Mouse (Mus musculus): Measurements from ENCODE around the gene Tpm4. TPM values are rescaled to one million over a fixed set of nuclear protein-coding genes. Genes with fewer than 3 reads are reported as not detected.
A peak's percentile ranks its signal among the peaks of the same experiment; 100 is the strongest.

Gene Tpm4
- polyA plus RNA-seq, 1 experiment from 2014 or later, result 538 TPM

DNA sequence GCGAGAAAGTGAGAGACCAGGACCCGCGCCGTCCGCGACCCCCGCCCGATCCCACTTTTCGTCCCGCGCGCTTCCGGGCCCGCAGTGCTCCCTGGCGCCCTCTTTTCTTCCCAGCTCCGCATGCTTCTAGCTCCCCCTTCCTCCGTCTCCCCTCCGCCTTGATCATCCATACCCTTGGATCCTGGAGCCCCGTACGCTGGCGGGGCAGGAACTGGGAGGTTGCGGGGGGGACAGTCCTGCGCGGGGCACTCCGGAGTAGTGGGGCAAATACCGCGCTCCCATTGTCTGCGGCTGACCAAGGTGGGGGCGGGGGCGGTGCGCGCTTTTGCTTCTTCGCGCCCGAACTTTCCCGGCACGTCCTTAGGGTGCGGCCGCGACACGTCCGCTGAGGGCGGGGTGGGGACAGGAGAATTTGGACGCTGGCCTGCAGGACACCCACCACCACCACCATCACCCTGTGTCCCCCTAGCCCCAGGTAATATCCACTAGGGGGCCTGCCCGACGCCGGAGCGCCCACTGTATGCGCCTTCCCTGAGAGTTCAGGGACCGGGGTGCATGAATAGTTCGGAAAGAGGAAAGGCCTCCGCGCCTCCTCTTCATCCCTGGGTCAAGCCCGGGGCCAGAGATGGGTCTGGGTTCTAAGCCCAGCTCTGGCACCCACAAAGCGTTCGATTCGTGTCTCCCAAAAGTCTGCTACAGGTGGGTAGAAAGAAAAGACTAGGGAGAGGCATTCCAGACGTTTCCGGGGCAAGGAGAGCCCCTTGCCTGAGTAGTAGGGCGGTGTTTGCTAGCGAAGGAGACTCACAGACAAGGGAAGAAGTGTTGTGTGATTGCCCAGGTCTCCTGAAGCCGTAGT, 899 bp downstream of the Tpm4 start:
- Histone ChIP-seq H3K9ac (ENCODE audit: low read depth, low read length) (peak overlapping the region; percentile 99), H3K9me3 (ENCODE audit: control insufficient read depth, low read length) (no peaks in the 10 kb centered on the region), H3K27me3 (replicated peaks; ENCODE audit: control insufficient read depth, insufficient read depth, low read length) (no peaks in the 10 kb centered on the region), H3K27ac (ENCODE audit: low read length) (peak overlapping the region; percentile 100), H3K4me2 (ENCODE audit: low read depth, low read length) (peak overlapping the region; percentile 75), H3K4me1 (ENCODE audit: control insufficient read depth, insufficient read depth, low read length) (peaks cover 21% of the 10 kb centered on the region), H3K36me3 (ENCODE audit: control insufficient read depth, insufficient read depth, low read length) (peaks cover 7% of the 10 kb centered on the region; the same call in 1 of the 2 replicates), H3K4me3 (ENCODE audit: low read length) (peak overlapping the region; percentile 88)
- peak; percentile 70 for ATAC-seq
- under 1% methylated on average over 62 of the region's 62 CpGs for WGBS

DNA sequence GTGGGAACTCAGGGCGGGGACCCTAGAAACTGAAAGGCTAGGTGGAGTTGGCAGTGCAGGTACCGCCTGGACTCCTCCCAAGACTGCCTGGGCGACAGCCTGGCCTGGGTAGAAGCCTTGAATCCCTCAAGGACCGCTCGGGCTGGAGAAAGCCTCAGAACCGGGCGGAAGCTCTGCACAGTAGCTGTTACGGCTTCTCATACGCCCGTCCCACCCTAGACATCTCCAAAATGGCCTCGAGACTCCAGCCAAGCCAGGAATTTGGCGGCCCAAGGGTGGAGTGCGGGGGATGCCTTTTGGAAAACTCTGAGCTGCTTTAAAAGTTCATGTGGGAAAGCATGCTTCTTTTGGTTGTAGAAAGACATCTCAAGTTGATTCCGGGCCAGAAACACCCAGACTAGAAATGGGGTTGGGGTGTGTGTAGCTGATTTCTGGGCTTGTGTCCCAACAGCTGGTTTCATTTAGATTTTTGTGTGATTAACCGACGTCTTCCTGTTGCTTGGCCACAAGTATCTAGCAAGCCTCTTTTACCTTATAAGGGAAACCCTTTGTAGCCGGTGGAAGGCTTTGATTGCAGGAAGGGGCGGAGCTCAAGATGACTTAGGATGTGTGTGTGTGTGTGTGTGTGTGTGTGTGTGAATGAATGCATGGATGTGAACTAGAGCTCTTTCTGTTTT, 1.7 kb downstream of the Tpm4 start:
- Histone ChIP-seq H3K9ac (ENCODE audit: low read depth, low read length) (peak overlapping the region; percentile 99), H3K4me3 (ENCODE audit: low read length) (peak overlapping the region; percentile 88), H3K9me3 (ENCODE audit: control insufficient read depth, low read length) (no peaks in the 10 kb centered on the region), H3K36me3 (ENCODE audit: control insufficient read depth, insufficient read depth, low read length) (peaks cover 10% of the 10 kb centered on the region; the same call in 1 of the 2 replicates), H3K27me3 (replicated peaks; ENCODE audit: control insufficient read depth, insufficient read depth, low read length) (no peaks in the 10 kb centered on the region), H3K4me1 (ENCODE audit: control insufficient read depth, insufficient read depth, low read length) (peaks cover 21% of the 10 kb centered on the region), H3K27ac (ENCODE audit: low read length) (peak overlapping the region; percentile 100), H3K4me2 (ENCODE audit: low read depth, low read length) (peak overlapping the region; percentile 75)
- under 1% methylated on average over 18 of the region's 18 CpGs for WGBS
- peak; percentile 57 for ATAC-seq

- no peak overlapping the region for H3K9ac ChIP-seq (ENCODE audit: low read depth, low read length)
- no peak for ATAC-seq
- peak overlapping the region; percentile 88 for H3K4me3 ChIP-seq (ENCODE audit: low read length)
- 78% methylated on average over 2 of the region's 2 CpGs for WGBS
- no peaks in the 10 kb centered on the region for H3K9me3 ChIP-seq (ENCODE audit: control insufficient read depth, low read length)
- no peaks in the 10 kb centered on the region for H3K27me3 ChIP-seq (replicated peaks; ENCODE audit: control insufficient read depth, insufficient read depth, low read length)
- H3K27ac ChIP-seq (ENCODE audit: low read length), result no peak overlapping the region; the same call in 1 of the 2 replicates
- peaks cover 21% of the 10 kb centered on the region for H3K4me1 ChIP-seq (ENCODE audit: control insufficient read depth, insufficient read depth, low read length)
- peak overlapping the region; percentile 75 for H3K4me2 ChIP-seq (ENCODE audit: low read depth, low read length)
- H3K36me3 ChIP-seq (ENCODE audit: control insufficient read depth, insufficient read depth, low read length), result peaks cover 16% of the 10 kb centered on the region
Observed at GRCm38 (mm10) chr8:72137431-72137830, 2.7 kb downstream of the Tpm4 start.

GRCm38 (mm10) chr8:72138456-72138855, 3.7 kb downstream of the Tpm4 start:
- WGBS, result 93% methylated on average over 5 of the region's 5 CpGs
- no peaks in the 10 kb centered on the region for H3K27me3 ChIP-seq (replicated peaks; ENCODE audit: control insufficient read depth, insufficient read depth, low read length)
- no peak overlapping the region for H3K4me2 ChIP-seq (ENCODE audit: low read depth, low read length)
- H3K9ac ChIP-seq (ENCODE audit: low read depth, low read length), result no peak overlapping the region
- no peaks in the 10 kb centered on the region for H3K9me3 ChIP-seq (ENCODE audit: control insufficient read depth, low read length)
- no peak overlapping the region for H3K27ac ChIP-seq (ENCODE audit: low read length)
- H3K36me3 ChIP-seq (ENCODE audit: control insufficient read depth, insufficient read depth, low read length), result peaks cover 24% of the 10 kb centered on the region
- no peak overlapping the region for H3K4me3 ChIP-seq (ENCODE audit: low read length)
- no peak for ATAC-seq
- H3K4me1 ChIP-seq (ENCODE audit: control insufficient read depth, insufficient read depth, low read length), result peaks cover 18% of the 10 kb centered on the region

- no peak overlapping the region for H3K9ac ChIP-seq (ENCODE audit: low read depth, low read length)
- H3K27ac ChIP-seq (ENCODE audit: low read length), result no peak overlapping the region
- peaks cover 15% of the 10 kb centered on the region for H3K4me1 ChIP-seq (ENCODE audit: control insufficient read depth, insufficient read depth, low read length)
- no peak for ATAC-seq
- H3K4me3 ChIP-seq (ENCODE audit: low read length), result no peak overlapping the region
- WGBS, result 91% methylated on average over 13 of the region's 13 CpGs
- no peaks in the 10 kb centered on the region for H3K9me3 ChIP-seq (ENCODE audit: control insufficient read depth, low read length)
- H3K36me3 ChIP-seq (ENCODE audit: control insufficient read depth, insufficient read depth, low read length), result peaks cover 57% of the 10 kb centered on the region
- no peak overlapping the region for H3K4me2 ChIP-seq (ENCODE audit: low read depth, low read length)
- H3K27me3 ChIP-seq (replicated peaks; ENCODE audit: control insufficient read depth, insufficient read depth, low read length), result no peaks in the 10 kb centered on the region
Observed at GRCm38 (mm10) chr8:72143256-72143824, 8.6 kb downstream of the Tpm4 start.

GRCm38 (mm10) chr8:72144345-72144975, 9.7 kb downstream of the Tpm4 start:
- Histone ChIP-seq H3K4me3 (ENCODE audit: low read length) (no peak overlapping the region), H3K4me2 (ENCODE audit: low read depth, low read length) (no peak overlapping the region), H3K9me3 (ENCODE audit: control insufficient read depth, low read length) (no peaks in the 10 kb centered on the region), H3K27me3 (replicated peaks; ENCODE audit: control insufficient read depth, insufficient read depth, low read length) (no peaks in the 10 kb centered on the region), H3K4me1 (ENCODE audit: control insufficient read depth, insufficient read depth, low read length) (peaks cover 15% of the 10 kb centered on the region), H3K36me3 (ENCODE audit: control insufficient read depth, insufficient read depth, low read length) (peaks cover 57% of the 10 kb centered on the region), H3K9ac (ENCODE audit: low read depth, low read length) (no peak overlapping the region), H3K27ac (ENCODE audit: low read length) (no peak overlapping the region)
- 91% methylated on average over 5 of the region's 5 CpGs for WGBS
- ATAC-seq, result no peak

GRCm38 (mm10) chr8:72145511-72145910, 10.7 kb downstream of the Tpm4 start:
- ATAC-seq, result no peak
- H3K27ac ChIP-seq (ENCODE audit: low read length), result no peak overlapping the region
- 82% methylated on average over 3 of the region's 3 CpGs for WGBS

GRCm38 (mm10) chr8:72146056-72146455, 11.3 kb downstream of the Tpm4 start:
- Histone ChIP-seq H3K9ac (ENCODE audit: low read depth, low read length) (no peak overlapping the region), H3K27me3 (replicated peaks; ENCODE audit: control insufficient read depth, insufficient read depth, low read length) (no peaks in the 10 kb centered on the region), H3K27ac (ENCODE audit: low read length) (no peak overlapping the region), H3K4me1 (ENCODE audit: control insufficient read depth, insufficient read depth, low read length) (peaks cover 15% of the 10 kb centered on the region), H3K36me3 (ENCODE audit: control insufficient read depth, insufficient read depth, low read length) (peaks cover 55% of the 10 kb centered on the region), H3K9me3 (ENCODE audit: control insufficient read depth, low read length) (no peaks in the 10 kb centered on the region), H3K4me3 (ENCODE audit: low read length) (no peak overlapping the region), H3K4me2 (ENCODE audit: low read depth, low read length) (no peak overlapping the region)
- ATAC-seq, result no peak
- WGBS, result 77% methylated on average over 1 of the region's 1 CpGs

More at GRCm38 (mm10) chr8:72145511-72145910, 10.7 kb downstream of the Tpm4 start:
- H3K36me3 ChIP-seq (ENCODE audit: control insufficient read depth, insufficient read depth, low read length), result peaks cover 56% of the 10 kb centered on the region
- H3K9me3 ChIP-seq (ENCODE audit: control insufficient read depth, low read length), result no peaks in the 10 kb centered on the region
- H3K9ac ChIP-seq (ENCODE audit: low read depth, low read length), result no peak overlapping the region
- no peak overlapping the region for H3K4me2 ChIP-seq (ENCODE audit: low read depth, low read length)
- no peaks in the 10 kb centered on the region for H3K27me3 ChIP-seq (replicated peaks; ENCODE audit: control insufficient read depth, insufficient read depth, low read length)
- peaks cover 15% of the 10 kb centered on the region for H3K4me1 ChIP-seq (ENCODE audit: control insufficient read depth, insufficient read depth, low read length)
- no peak overlapping the region for H3K4me3 ChIP-seq (ENCODE audit: low read length)

GRCm38 (mm10) chr8:72146556-72146955, 11.8 kb downstream of the Tpm4 start:
- Histone ChIP-seq H3K27me3 (replicated peaks; ENCODE audit: control insufficient read depth, insufficient read depth, low read length) (no peaks in the 10 kb centered on the region), H3K9me3 (ENCODE audit: control insufficient read depth, low read length) (no peaks in the 10 kb centered on the region), H3K36me3 (ENCODE audit: control insufficient read depth, insufficient read depth, low read length) (peaks cover 52% of the 10 kb centered on the region), H3K27ac (ENCODE audit: low read length) (no peak overlapping the region), H3K4me3 (ENCODE audit: low read length) (no peak overlapping the region), H3K4me1 (ENCODE audit: control insufficient read depth, insufficient read depth, low read length) (peaks cover 15% of the 10 kb centered on the region), H3K4me2 (ENCODE audit: low read depth, low read length) (no peak overlapping the region), H3K9ac (ENCODE audit: low read depth, low read length) (no peak overlapping the region)
- WGBS, result 80% methylated on average over 3 of the region's 3 CpGs
- no peak for ATAC-seq
